Mouse (Mus musculus): Measurements from ENCODE around the gene Ttn. TPM values are rescaled to one million over a fixed set of nuclear protein-coding genes. Genes with fewer than 3 reads are reported as not detected.

The Ttn gene
- polyA plus RNA-seq, 1 experiment: 24.2 TPM

DNA sequence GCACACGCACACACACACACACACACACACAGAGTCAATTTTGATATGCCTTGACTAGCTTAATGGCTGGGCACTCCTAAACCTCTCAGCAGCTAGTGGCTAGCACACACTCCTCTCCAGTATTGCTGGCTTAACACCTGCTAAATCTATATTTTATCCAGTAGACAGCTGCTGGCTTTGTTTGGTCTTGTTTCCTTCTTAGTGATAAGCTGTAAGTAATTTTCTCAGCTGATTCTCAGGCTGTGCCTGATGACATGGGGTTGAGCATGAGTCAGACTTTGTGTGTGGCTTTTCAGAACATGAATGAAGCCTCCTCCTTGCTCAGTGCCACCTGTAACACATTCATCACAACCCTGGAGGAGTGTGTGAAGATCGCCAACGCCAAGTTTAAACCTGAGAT, 295.4 kb downstream of the Ttn start:
- Histone ChIP-seq H3K27me3 (ENCODE audit: control insufficient read depth, insufficient read depth, insufficient read length) (no peaks in the 10 kb centered on the region), H3K79me2 (ENCODE audit: control insufficient read depth, insufficient read depth) (no peaks in the 10 kb centered on the region), H3K36me3 (ENCODE audit: control insufficient read depth, insufficient read depth) (peaks cover 23% of the 10 kb centered on the region), H3ac (ENCODE audit: control insufficient read depth, insufficient read length) (no peak overlapping the region), H3K4me2 (ENCODE audit: low read depth) (no peak overlapping the region), H3K4me3 (no peak overlapping the region)
- TF ChIP-seq USF1 (IDR thresholded peaks at IDR 0.05; ENCODE audit: low read depth) (no peak), MYOG (IDR thresholded peaks at IDR 0.05; ENCODE audit: control insufficient read depth in 1 of 3, insufficient read depth in 1 of 3, insufficient read length in 2 of 3, low read depth in 2 of 3) (peak; percentile 9 to 42 (median 11)), MYOD1 (IDR thresholded peaks at IDR 0.05; ENCODE audit: control insufficient read depth in 1 of 3, insufficient read length in 2 of 3, low read depth in 2 of 3) (peak; percentile 43 to 69 (median 56))

DNA sequence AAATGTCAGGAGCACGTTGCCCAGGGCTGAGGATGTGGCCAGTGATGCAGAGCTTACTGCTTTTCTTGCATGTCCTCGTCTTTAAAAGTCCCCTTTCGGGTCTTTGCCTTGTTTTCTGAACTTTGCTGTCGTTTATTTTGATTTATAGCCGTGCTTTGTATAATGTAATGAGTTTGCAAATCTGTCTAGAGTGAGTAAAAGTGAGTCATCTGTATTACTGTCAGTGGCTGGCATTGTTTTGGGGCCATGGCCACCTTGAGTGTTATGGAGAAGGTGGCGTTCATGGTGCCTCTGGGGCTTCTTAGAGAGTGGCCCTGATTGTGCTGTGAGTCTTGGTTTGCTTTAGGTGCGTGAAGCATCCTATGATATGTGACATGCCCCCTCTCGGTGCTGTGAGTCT, 300.0 kb downstream of the Ttn start:
- Histone ChIP-seq H3K36me3 (ENCODE audit: control insufficient read depth, insufficient read depth) (peaks cover 31% of the 10 kb centered on the region), H3K79me2 (ENCODE audit: control insufficient read depth, insufficient read depth) (peaks cover 35% of the 10 kb centered on the region)
- TF ChIP-seq TCF12 (IDR thresholded peaks at IDR 0.05; ENCODE audit: insufficient read depth, poor library complexity, severe bottlenecking) (no peak), REST (IDR thresholded peaks at IDR 0.05; ENCODE audit: insufficient read depth, insufficient read length) (no peak), MYOG (IDR thresholded peaks at IDR 0.05; ENCODE audit: control insufficient read depth in 1 of 3, insufficient read depth in 1 of 3, insufficient read length in 2 of 3, low read depth in 2 of 3) (no peak), POLR2A (IDR thresholded peaks at IDR 0.05; ENCODE audit: insufficient read length, low read depth) (no peak), TCF3 (IDR thresholded peaks at IDR 0.05; ENCODE audit: insufficient read length, low read depth) (no peak), USF1 (IDR thresholded peaks at IDR 0.05; ENCODE audit: low read depth) (no peak), POLR2AphosphoS2 (IDR thresholded peaks at IDR 0.05; ENCODE audit: insufficient read length, low read depth) (no peak), E2F4 (IDR thresholded peaks at IDR 0.05; ENCODE audit: insufficient read depth) (no peak), SRF (IDR thresholded peaks at IDR 0.05; ENCODE audit: control insufficient read depth, insufficient read length, low read depth) (no peak), MAX (IDR thresholded peaks at IDR 0.05; ENCODE audit: low read depth) (no peak), MYOD1 (IDR thresholded peaks at IDR 0.05; ENCODE audit: control insufficient read depth in 1 of 3, insufficient read length in 2 of 3, low read depth in 2 of 3) (no peak), CEBPB (IDR thresholded peaks at IDR 0.05; ENCODE audit: insufficient read depth, poor library complexity, severe bottlenecking) (no peak)

DNA sequence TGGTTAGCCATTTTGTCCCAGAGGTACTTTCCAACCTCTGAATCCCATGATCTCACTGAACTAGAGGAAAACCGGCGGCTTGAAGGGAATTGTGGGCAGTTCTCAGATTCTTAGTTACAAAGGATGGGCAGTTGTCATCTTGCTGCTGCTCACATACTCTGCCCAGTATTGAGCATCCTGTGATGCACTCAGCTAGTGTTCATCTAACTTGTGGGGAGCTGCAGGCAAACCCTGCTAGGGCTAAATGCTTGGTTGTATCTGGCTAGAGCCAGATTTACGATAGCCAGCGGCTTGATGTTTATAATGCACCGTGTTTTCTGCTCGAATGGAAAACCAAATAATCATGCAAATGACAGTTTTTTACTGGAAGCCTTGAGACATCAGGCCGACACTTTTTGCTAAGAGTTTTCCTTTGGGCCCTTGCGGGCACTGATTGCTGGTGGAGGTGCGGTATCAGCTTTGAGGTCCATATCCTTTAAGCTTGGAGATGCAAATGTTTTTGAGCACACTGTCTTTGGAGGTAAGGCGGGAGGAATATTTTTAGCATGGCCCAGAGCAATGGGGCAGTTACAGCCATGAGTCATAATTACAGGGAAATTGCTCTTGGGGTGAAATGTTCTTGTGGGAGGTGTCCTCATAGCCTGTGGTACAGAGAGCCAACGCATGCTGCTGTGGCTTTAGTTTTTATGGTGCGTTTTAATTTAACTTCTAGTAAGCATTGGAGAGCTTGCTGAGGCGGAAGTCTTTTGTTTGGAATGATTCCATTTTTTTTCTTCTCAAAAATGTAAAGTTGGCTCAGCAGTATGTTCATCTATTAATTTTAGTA, 305.7 kb downstream of the Ttn start:
- H3ac ChIP-seq (ENCODE audit: control insufficient read depth, insufficient read length): no peak overlapping the region
- TF ChIP-seq CEBPB (IDR thresholded peaks at IDR 0.05; ENCODE audit: insufficient read depth, poor library complexity, severe bottlenecking): peak; percentile 34; the same call in 1 of the 2 replicates
- no peak for TF ChIP-seq SRF (IDR thresholded peaks at IDR 0.05; ENCODE audit: control insufficient read depth, insufficient read length, low read depth)
- peak overlapping the region; percentile 37 for H3K4me3 ChIP-seq
- no peaks in the 10 kb centered on the region for H3K27me3 ChIP-seq (ENCODE audit: control insufficient read depth, insufficient read depth, insufficient read length)
- peaks cover 10% of the 10 kb centered on the region for H3K36me3 ChIP-seq (ENCODE audit: control insufficient read depth, insufficient read depth)
- peaks cover 53% of the 10 kb centered on the region for H3K79me2 ChIP-seq (ENCODE audit: control insufficient read depth, insufficient read depth)
- peak overlapping the region; percentile 91 for H3K4me2 ChIP-seq (ENCODE audit: low read depth)

More for the DNA sequence above, 300.0 kb downstream of the Ttn start:
- Histone ChIP-seq H3K4me2 (ENCODE audit: low read depth) (no peak overlapping the region), H3K4me3 (no peak overlapping the region), H3ac (ENCODE audit: control insufficient read depth, insufficient read length) (no peak overlapping the region), H3K27me3 (ENCODE audit: control insufficient read depth, insufficient read depth, insufficient read length) (no peaks in the 10 kb centered on the region)

DNA sequence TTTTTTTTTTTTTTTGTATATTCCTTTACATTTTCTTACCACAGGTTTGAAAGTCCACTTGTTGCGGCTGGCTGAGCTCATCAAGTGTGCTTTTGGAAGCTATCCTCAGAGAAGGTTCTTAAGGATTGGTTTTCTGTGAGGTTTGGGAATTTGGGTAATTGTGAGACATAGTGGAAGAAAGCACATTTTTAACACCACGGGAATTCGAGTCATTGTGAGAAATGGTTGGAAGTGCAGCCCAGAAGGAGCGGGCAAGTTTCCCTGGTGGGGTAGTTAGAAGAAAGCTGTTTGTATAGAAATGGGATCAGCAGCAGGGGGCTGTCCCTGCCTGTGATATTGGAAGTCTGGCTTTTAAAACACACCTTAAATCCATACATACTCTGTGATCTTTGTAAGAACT, 306.4 kb downstream of the Ttn start:
- Histone ChIP-seq H3K4me2 (ENCODE audit: low read depth) (peak overlapping the region; percentile 91), H3K27me3 (ENCODE audit: control insufficient read depth, insufficient read depth, insufficient read length) (no peaks in the 10 kb centered on the region), H3K79me2 (ENCODE audit: control insufficient read depth, insufficient read depth) (peaks cover 53% of the 10 kb centered on the region), H3ac (ENCODE audit: control insufficient read depth, insufficient read length) (peak overlapping the region; percentile 8), H3K4me3 (peak overlapping the region; percentile 37), H3K36me3 (ENCODE audit: control insufficient read depth, insufficient read depth) (peaks cover 7% of the 10 kb centered on the region)
- TF ChIP-seq SRF (IDR thresholded peaks at IDR 0.05; ENCODE audit: control insufficient read depth, insufficient read length, low read depth): no peak
- no peak for TF ChIP-seq POLR2A (IDR thresholded peaks at IDR 0.05; ENCODE audit: insufficient read length, low read depth)
- no peak for TF ChIP-seq MYOD1 (IDR thresholded peaks at IDR 0.05; ENCODE audit: control insufficient read depth in 1 of 3, insufficient read length in 2 of 3, low read depth in 2 of 3)
- no peak for TF ChIP-seq TCF12 (IDR thresholded peaks at IDR 0.05; ENCODE audit: insufficient read depth, poor library complexity, severe bottlenecking)
- TF ChIP-seq REST (IDR thresholded peaks at IDR 0.05; ENCODE audit: insufficient read depth, insufficient read length): no peak

DNA sequence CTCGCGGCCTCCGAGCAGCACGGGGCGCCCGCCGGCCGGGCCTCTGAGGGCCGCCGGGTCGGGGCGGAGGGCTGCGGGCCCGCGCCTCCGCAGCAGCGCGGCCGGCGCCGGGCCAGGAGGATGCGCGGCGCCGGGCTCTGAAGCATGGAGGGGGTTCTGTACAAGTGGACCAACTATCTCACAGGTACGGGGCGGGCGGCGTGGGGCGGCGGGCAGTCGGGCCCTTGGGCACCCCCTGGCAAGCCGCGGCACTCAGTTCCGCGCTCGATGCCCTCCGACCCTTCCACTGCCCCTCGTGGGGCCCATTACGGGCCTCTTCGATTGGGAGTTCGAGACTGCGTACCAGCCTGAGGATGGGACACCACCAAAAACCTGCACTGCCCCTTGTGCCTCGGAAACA, 306.9 kb downstream of the Ttn start:
- peak overlapping the region; percentile 8 for H3ac ChIP-seq (ENCODE audit: control insufficient read depth, insufficient read length)
- peak overlapping the region; percentile 91 for H3K4me2 ChIP-seq (ENCODE audit: low read depth)

More for the DNA sequence above, 306.9 kb downstream of the Ttn start:
- Histone ChIP-seq H3K27me3 (ENCODE audit: control insufficient read depth, insufficient read depth, insufficient read length) (no peaks in the 10 kb centered on the region), H3K4me3 (peak overlapping the region; percentile 37), H3K36me3 (ENCODE audit: control insufficient read depth, insufficient read depth) (peaks cover 3% of the 10 kb centered on the region), H3K79me2 (ENCODE audit: control insufficient read depth, insufficient read depth) (peaks cover 50% of the 10 kb centered on the region)
- TF ChIP-seq SRF (IDR thresholded peaks at IDR 0.05; ENCODE audit: control insufficient read depth, insufficient read length, low read depth) (no peak), CEBPB (IDR thresholded peaks at IDR 0.05; ENCODE audit: insufficient read depth, poor library complexity, severe bottlenecking) (no peak), TCF3 (IDR thresholded peaks at IDR 0.05; ENCODE audit: insufficient read length, low read depth) (no peak), USF1 (IDR thresholded peaks at IDR 0.05; ENCODE audit: low read depth) (no peak), MYOG (IDR thresholded peaks at IDR 0.05; ENCODE audit: control insufficient read depth in 1 of 3, insufficient read depth in 1 of 3, insufficient read length in 2 of 3, low read depth in 2 of 3) (no peak), TCF12 (IDR thresholded peaks at IDR 0.05; ENCODE audit: insufficient read depth, poor library complexity, severe bottlenecking) (no peak), REST (IDR thresholded peaks at IDR 0.05; ENCODE audit: insufficient read depth, insufficient read length) (no peak), E2F4 (IDR thresholded peaks at IDR 0.05; ENCODE audit: insufficient read depth) (no peak), MAX (IDR thresholded peaks at IDR 0.05; ENCODE audit: low read depth) (no peak), POLR2AphosphoS2 (IDR thresholded peaks at IDR 0.05; ENCODE audit: insufficient read length, low read depth) (no peak), MYOD1 (IDR thresholded peaks at IDR 0.05; ENCODE audit: control insufficient read depth in 1 of 3, insufficient read length in 2 of 3, low read depth in 2 of 3) (no peak), POLR2A (IDR thresholded peaks at IDR 0.05; ENCODE audit: insufficient read length, low read depth) (no peak)
